Mouse (Mus musculus): ENCODE results near the gene Bcat2. TPM values are rescaled to one million over a fixed set of nuclear protein-coding genes. Genes with fewer than 3 reads are reported as not detected.

Bcat2 gene
- total and polyA plus RNA-seq, 3 experiments = 45.9 to 178 (median 114) TPM

GRCm38 (mm10) chr7:45544525-45544924, 25.4 kb upstream of the Bcat2 start:
- DNase-seq (ENCODE audit: low spot score) (no peak), ATAC-seq (ENCODE audit: extremely low read depth, insufficient number of reproducible peaks, low FRiP score, poor library complexity, severe bottlenecking) (no peak)
- TF ChIP-seq POLR2AphosphoS5 (IDR thresholded peaks at IDR 0.05; ENCODE audit: insufficient replicate concordance, low read depth, low read length) (no peak), GATA2 (IDR thresholded peaks at IDR 0.05; ENCODE audit: borderline replicate concordance, low read depth, low read length) (no peak), TAL1 (conservative IDR thresholded peaks at IDR 0.05; ENCODE audit: low read depth, low read length) (no peak), GATA1 (IDR thresholded peaks at IDR 0.05; ENCODE audit: borderline replicate concordance, low read length) (no peak), CTCF (IDR thresholded peaks at IDR 0.05; ENCODE audit: low read depth, low read length) (no peak)
- H3K4me3 ChIP-seq (ENCODE audit: low read depth, low read length) = no peak overlapping the region
- H3K9me3 ChIP-seq (replicated peaks) = 0 out of 2 replicates have a peak, but pooled peaks cover 3% of the 10 kb centered on the region
- no peaks in the 10 kb centered on the region for H3K36me3 ChIP-seq (replicated peaks)
- H3K4me1 ChIP-seq (ENCODE audit: insufficient read depth, low read depth, low read length) = peaks cover 3% of the 10 kb centered on the region; the same call in 1 of the 2 replicates
- H3K27me3 ChIP-seq (ENCODE audit: insufficient read depth, low read length) = peaks cover 54% of the 10 kb centered on the region

GRCm38 (mm10) chr7:45549641-45550436, 20.1 kb upstream of the Bcat2 start:
- Histone ChIP-seq H3K4me1 (ENCODE audit: insufficient read depth, low read depth, low read length) (peaks cover 11% of the 10 kb centered on the region; the same call in 1 of the 2 replicates), H3K27me3 (ENCODE audit: insufficient read depth, low read length) (peaks cover 61% of the 10 kb centered on the region)
- ATAC-seq (ENCODE audit: extremely low read depth, insufficient number of reproducible peaks, low FRiP score, poor library complexity, severe bottlenecking) = no peak

GRCm38 (mm10) chr7:45550821-45551511, 19.0 kb upstream of the Bcat2 start:
- Histone ChIP-seq H3K4me3 (ENCODE audit: low read depth, low read length) (no peak overlapping the region), H3K9me3 (replicated peaks) (no peaks in the 10 kb centered on the region), H3K27me3 (ENCODE audit: insufficient read depth, low read length) (peaks cover 58% of the 10 kb centered on the region), H3K4me1 (ENCODE audit: insufficient read depth, low read depth, low read length) (peaks cover 12% of the 10 kb centered on the region; the same call in 1 of the 2 replicates), H3K36me3 (replicated peaks) (no peaks in the 10 kb centered on the region)
- no peak for DNase-seq (ENCODE audit: low spot score)
- TF ChIP-seq POLR2AphosphoS5 (IDR thresholded peaks at IDR 0.05; ENCODE audit: insufficient replicate concordance, low read depth, low read length) (no peak), CTCF (IDR thresholded peaks at IDR 0.05; ENCODE audit: low read depth, low read length) (no peak), GATA2 (IDR thresholded peaks at IDR 0.05; ENCODE audit: borderline replicate concordance, low read depth, low read length) (no peak), GATA1 (IDR thresholded peaks at IDR 0.05; ENCODE audit: borderline replicate concordance, low read length) (no peak), TAL1 (conservative IDR thresholded peaks at IDR 0.05; ENCODE audit: low read depth, low read length) (no peak)
- no peak for ATAC-seq (ENCODE audit: extremely low read depth, insufficient number of reproducible peaks, low FRiP score, poor library complexity, severe bottlenecking)

More at GRCm38 (mm10) chr7:45549641-45550436, 20.1 kb upstream of the Bcat2 start:
- no peak for DNase-seq (ENCODE audit: low spot score)
- Histone ChIP-seq H3K4me3 (ENCODE audit: low read depth, low read length) (no peak overlapping the region), H3K9me3 (replicated peaks) (no peaks in the 10 kb centered on the region), H3K36me3 (replicated peaks) (no peaks in the 10 kb centered on the region)
- no peak for TF ChIP-seq POLR2AphosphoS5 (IDR thresholded peaks at IDR 0.05; ENCODE audit: insufficient replicate concordance, low read depth, low read length)
- TF ChIP-seq CTCF (IDR thresholded peaks at IDR 0.05; ENCODE audit: low read depth, low read length) = no peak
- TF ChIP-seq TAL1 (conservative IDR thresholded peaks at IDR 0.05; ENCODE audit: low read depth, low read length) = no peak
- TF ChIP-seq GATA1 (IDR thresholded peaks at IDR 0.05; ENCODE audit: borderline replicate concordance, low read length) = no peak
- TF ChIP-seq GATA2 (IDR thresholded peaks at IDR 0.05; ENCODE audit: borderline replicate concordance, low read depth, low read length) = no peak

GRCm38 (mm10) chr7:45551512-45551883, 18.5 kb upstream of the Bcat2 start:
- H3K4me3 ChIP-seq (ENCODE audit: low read depth, low read length) = no peak overlapping the region
- peaks cover 15% of the 10 kb centered on the region; the same call in 1 of the 2 replicates for H3K4me1 ChIP-seq (ENCODE audit: insufficient read depth, low read depth, low read length)
- H3K27me3 ChIP-seq (ENCODE audit: insufficient read depth, low read length) = peaks cover 55% of the 10 kb centered on the region
- no peaks in the 10 kb centered on the region for H3K36me3 ChIP-seq (replicated peaks)
- ATAC-seq (ENCODE audit: extremely low read depth, insufficient number of reproducible peaks, low FRiP score, poor library complexity, severe bottlenecking) (no peak), DNase-seq (ENCODE audit: low spot score) (no peak)
- H3K9me3 ChIP-seq (replicated peaks) = no peaks in the 10 kb centered on the region
- TF ChIP-seq POLR2AphosphoS5 (IDR thresholded peaks at IDR 0.05; ENCODE audit: insufficient replicate concordance, low read depth, low read length) = no peak
- no peak for TF ChIP-seq GATA1 (IDR thresholded peaks at IDR 0.05; ENCODE audit: borderline replicate concordance, low read length)

- DNase-seq (ENCODE audit: low spot score) = no peak
- no peak for ATAC-seq (ENCODE audit: extremely low read depth, insufficient number of reproducible peaks, low FRiP score, poor library complexity, severe bottlenecking)
- Histone ChIP-seq H3K36me3 (replicated peaks) (no peaks in the 10 kb centered on the region), H3K9me3 (replicated peaks) (no peaks in the 10 kb centered on the region), H3K4me1 (ENCODE audit: insufficient read depth, low read depth, low read length) (peaks cover 18% of the 10 kb centered on the region), H3K4me3 (ENCODE audit: low read depth, low read length) (no peak overlapping the region), H3K27me3 (ENCODE audit: insufficient read depth, low read length) (peaks cover 48% of the 10 kb centered on the region)
- TF ChIP-seq CTCF (IDR thresholded peaks at IDR 0.05; ENCODE audit: low read depth, low read length) = no peak
- TF ChIP-seq GATA1 (IDR thresholded peaks at IDR 0.05; ENCODE audit: borderline replicate concordance, low read length) = no peak
- no peak for TF ChIP-seq POLR2AphosphoS5 (IDR thresholded peaks at IDR 0.05; ENCODE audit: insufficient replicate concordance, low read depth, low read length)
- no peak for TF ChIP-seq GATA2 (IDR thresholded peaks at IDR 0.05; ENCODE audit: borderline replicate concordance, low read depth, low read length)
Measured at GRCm38 (mm10) chr7:45553519-45553918, 16.4 kb upstream of the Bcat2 start.

GRCm38 (mm10) chr7:45553990-45554389, 16.0 kb upstream of the Bcat2 start:
- DNase-seq (ENCODE audit: low spot score) = no peak
- no peak for ATAC-seq (ENCODE audit: extremely low read depth, insufficient number of reproducible peaks, low FRiP score, poor library complexity, severe bottlenecking)
- H3K4me3 ChIP-seq (ENCODE audit: low read depth, low read length) = no peak overlapping the region
- H3K27me3 ChIP-seq (ENCODE audit: insufficient read depth, low read length) = peaks cover 45% of the 10 kb centered on the region
- TF ChIP-seq CTCF (IDR thresholded peaks at IDR 0.05; ENCODE audit: low read depth, low read length) (no peak), GATA1 (IDR thresholded peaks at IDR 0.05; ENCODE audit: borderline replicate concordance, low read length) (no peak), TAL1 (conservative IDR thresholded peaks at IDR 0.05; ENCODE audit: low read depth, low read length) (no peak), GATA2 (IDR thresholded peaks at IDR 0.05; ENCODE audit: borderline replicate concordance, low read depth, low read length) (no peak), POLR2AphosphoS5 (IDR thresholded peaks at IDR 0.05; ENCODE audit: insufficient replicate concordance, low read depth, low read length) (no peak)
- no peaks in the 10 kb centered on the region for H3K9me3 ChIP-seq (replicated peaks)
- H3K4me1 ChIP-seq (ENCODE audit: insufficient read depth, low read depth, low read length) = peaks cover 23% of the 10 kb centered on the region
- H3K36me3 ChIP-seq (replicated peaks) = no peaks in the 10 kb centered on the region
